Mouse (Mus musculus) monocyte, adult 2 months (primary cell): ENCODE data around the gene Tldc2.
A peak's percentile ranks its signal among the peaks of the same experiment; 100 is the strongest.

Source experiments
- DNase-seq, 2 experiments: peaks; one replicate each; pipeline ENCODE4 v3.0.0; 2022; ENCODE audit warnings: low spot score in 2 of 2, low read depth in 1 of 2

The Tldc2 gene

DNA sequence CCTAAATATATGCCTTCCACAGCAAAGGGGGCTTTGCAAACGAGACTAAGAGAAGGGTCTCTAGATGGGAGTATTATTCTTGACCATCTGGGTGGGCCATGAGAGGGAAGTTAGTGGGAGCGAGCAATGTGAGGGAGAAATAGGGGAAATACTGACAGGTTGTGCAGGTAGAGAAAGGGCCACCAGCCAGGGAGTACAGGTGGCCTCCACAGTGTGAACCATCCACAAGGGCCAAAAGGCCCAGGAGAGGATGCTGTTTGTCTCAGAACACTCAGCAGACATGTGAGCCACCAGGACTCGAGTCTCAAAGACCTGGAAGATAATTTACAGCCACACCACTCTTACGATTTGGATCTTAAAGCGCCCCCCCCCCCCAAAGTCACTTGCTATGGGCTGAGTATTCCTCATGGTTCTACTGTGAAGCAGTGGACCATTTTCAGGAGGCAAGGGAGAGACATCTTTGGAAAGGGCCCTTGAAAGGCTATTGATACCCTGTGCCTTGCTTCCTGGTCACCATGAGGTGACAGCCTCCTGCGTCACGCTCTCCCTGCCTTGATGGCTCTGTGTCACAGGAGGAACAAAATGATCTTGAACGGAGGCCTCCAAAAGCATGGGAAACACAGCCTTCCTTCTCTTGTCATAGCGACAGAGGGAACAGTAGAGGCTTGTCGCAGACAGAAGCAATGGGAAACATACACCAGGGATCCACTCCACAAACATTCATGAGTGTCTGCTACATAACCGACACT lies 26.1 kb upstream of the Tldc2 start:
- DNase-seq: no peak

DNA sequence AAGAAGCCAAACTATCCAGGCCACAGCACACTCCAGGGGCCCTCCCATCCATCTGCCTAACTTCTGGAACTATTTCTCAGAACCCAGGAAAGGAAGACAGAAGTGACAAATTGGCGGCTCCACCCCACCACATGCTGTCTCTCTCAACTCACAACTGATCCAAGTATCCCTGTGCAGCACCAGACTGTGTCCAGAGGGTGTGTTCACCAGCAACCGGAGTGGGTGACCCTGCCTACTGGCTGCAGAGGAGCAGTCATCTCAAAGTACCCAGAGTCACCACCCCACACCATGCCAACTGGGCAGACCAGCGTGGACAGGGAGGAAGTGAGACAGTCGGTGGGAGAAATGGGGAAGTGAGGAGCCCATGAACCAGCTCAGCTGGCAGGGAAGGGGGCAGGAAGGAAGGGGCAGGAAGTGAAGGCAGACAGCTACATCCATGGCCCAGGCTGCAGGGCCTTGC lies 23.6 kb upstream of the Tldc2 start:
- peak; percentile 73 to 79 for DNase-seq

DNA sequence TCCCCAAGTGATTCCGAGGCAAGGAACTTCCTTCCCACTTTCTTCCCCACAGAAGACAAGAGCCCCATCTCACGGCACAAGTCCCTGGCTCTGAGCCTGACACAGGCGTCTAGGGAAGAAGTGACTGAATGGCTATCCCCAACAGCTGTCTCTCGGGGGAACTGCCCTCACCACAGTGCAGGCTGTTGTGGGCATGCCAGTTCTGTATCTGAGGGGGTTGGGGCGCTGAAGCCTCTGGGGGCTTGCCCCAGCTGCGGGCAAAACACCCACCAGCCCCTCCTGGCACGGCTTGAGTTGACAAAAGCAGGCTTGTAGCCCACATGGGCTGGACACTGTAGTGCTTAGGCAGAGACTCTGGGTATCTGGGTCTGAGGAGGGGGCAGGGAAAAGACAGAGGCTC lies 22.7 kb upstream of the Tldc2 start:
- no peak for DNase-seq

DNA sequence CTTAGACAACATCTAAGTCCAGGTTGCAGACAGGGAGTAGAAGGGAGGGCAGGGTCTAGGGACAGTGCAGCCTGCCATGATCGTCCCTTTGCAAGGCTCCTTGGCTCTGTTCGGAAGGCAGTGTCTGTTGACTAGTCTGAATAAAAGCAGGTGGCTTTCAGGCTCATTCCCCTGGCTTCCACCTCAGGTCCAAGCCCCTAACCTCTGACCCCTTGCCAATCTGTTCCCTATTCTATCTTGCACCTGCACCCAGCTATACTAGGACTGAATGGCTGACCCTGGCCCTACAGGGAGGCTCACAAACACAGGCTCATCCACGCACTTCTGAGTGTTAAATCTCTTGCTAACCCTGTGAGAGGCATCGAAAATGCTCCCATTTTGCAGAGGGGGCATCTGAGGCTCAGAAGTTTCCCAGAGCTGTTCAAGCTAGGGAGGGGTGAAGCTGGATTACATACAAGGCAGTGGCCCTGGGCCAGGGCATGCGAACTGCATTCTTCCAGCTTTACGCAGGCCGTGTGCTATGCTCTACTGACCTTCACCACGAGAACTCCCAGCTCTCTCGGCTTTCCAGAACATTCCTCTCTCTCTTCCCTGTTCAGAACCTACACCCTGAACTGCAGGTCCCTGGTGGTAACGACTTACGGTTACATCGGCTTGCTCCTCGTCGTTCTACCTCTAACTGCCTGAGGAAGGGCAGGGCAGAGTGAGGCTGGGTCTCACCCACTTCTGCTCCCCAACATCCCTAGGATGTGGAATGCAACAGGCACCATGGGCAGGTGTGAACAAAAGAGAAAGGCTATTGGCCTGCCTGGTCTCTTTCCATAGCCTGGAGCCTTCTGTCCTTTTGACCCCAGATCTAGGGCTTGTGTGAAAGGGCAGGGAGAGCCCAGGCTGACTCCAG lies 21.6 kb upstream of the Tldc2 start:
- no peak for DNase-seq

DNA sequence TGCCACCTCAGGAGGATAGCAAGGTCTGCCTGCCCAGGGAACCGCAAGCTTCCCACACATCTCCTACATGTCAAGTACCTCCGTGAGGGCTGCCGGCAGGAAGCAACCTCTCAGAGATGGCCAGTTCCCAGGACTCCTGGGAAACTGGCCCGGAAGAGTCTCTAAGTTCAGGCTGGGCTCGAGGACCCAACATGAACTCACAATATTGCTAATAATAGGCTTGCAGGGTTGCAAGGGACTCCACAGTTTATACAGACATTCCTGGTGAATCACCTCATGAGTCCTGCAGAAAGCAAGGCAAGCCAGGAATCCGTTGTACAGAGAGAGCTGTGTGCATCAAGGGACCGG lies 21.0 kb upstream of the Tldc2 start:
- no peak for DNase-seq

DNA sequence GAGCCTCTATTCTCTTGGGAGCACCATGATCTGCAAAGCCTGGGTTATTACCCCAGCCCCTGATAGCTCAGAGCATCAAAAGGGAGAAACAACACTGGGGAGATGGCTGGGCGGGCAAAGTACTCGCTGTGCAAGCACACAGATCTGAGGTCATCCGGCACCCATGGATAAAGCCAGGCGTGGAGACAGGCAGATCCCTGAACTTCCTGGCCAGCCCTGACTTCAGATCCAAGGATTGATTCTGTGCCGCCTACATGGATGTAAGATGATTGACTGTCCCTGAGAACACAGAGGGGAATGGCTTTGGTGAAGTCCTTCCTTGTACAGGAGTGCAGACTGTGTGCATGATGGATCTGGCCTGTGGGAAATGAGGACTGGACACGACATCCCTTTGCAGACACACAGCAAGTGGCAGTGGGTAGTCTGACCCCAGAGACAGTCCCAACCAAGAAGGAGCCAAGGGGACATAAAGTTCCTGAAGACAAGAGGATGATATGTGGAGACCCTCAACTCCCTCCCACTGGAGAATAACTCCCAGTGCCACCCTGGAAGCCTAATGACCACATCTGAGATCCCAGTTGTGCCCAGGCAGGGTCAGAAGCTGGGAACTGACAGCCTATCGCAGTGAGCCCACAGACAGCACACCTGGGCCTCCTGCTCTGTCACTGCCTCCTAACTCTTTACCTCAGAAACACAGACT lies 20.0 kb upstream of the Tldc2 start:
- no peak for DNase-seq

DNA sequence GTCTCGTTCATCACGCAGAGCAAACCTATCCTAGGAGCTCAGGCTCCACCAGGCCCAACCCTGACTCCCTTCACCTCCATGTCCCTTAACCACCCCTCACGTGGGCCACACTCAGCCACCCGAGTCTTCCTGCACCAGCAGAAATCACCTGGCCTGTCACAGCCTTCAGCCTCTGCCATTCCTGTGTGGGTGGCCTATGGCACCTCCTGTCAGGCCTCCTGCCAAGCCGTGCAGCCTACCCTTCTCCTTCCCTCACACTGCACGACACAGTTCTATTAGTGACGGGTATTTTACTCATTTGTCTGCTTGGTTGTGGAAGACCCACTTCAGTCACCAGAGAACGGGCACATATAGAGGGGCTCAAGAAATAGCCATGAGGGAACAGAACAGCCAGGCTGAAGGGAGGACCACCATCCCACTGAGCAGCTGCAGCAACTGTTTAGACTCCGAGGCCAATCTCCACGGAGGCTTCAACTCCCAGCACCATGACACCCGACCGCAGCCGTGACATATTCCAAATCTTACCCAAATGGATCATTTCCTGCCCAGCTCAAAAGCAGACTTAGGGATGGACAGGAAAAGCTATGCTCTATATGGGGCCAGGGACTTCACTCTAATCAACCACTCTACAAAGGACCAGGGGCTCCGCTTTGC lies 18.0 kb upstream of the Tldc2 start:
- DNase-seq: no peak

DNA sequence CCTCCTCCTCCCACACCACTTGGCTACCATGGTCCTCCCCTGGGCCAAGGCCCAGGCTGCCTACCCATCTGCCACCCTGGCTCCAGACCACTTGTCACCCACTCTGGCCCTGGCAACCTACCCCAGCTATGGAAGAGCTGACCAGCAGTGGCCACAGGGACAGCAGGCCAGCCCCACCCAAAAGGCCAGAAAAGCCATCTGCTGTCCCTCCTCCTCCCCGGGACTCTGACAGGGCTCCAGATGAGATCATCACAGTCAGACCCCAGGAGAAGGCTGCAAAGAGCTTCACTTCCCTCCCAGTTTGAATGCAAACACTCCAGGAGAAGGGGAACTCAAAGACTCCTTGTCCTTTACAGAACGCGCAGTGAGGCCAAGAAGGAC lies 17.5 kb upstream of the Tldc2 start:
- DNase-seq: no peak

DNA sequence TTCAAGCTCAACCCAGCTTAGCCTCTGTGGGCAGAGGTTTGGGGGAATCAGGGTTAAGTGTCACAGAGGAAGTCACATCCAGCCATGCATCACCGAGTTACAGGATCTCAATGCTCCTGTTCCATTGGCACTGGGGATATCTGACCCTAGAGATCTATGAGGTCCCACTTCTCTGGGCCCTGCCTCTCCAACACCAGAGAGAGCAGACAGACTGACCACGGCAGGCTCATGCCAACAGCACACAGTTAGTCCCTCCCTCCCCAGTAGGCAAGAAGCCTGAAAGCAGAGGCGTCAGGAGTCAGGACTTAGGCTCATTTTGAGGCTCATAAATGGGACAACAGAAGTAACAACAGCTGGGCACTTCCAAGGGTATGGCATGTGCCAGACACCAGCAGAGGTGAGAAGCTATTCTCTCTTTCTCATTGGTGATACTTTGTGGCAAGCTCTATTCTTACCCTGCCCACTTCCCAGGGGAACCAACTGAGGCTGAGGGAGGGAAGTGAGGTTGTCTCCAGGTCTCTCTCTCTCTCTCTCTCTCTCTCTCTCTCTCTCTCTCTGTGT lies 17.0 kb upstream of the Tldc2 start:
- DNase-seq: no peak

DNA sequence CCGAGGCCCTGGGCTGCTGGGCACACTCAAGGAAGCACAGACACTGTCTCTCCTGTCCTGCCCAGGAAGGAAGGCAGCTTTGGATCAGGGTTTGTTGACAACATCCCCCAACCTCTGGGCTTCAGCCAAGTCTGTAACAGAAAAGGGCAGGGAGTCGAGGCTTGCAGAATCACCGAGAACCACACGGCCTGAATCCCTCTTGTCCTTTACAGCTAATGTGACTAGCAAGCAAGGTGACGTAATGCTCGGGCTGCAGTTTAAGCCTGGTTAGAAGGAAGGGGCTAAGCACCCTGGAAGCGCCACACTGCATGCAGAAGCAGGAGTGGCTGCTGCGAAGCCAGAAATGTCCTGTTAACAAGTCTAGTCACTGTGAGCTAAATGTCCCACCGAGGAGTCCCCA lies 16.5 kb upstream of the Tldc2 start:
- DNase-seq: no peak

DNA sequence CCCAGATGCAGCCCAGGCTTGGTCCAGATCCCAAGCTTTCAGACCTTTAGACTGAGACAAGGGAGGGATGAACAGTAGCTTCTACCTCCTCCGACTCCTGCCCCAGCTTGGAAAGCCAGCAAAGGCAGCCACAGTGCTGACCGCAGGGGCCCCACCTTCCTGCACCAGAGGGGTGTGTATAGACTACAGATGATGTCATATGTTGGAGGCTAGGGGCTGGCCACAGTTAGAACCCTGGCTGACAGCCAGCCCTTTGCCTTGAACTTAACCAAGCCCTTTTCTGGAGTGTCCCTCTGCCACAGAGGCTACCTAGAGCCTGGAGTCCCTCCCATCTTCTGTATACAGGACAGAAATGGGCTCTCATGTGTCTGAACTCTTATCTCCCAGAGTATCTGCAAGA lies 15.3 kb upstream of the Tldc2 start:
- DNase-seq: peak; percentile 34 to 48

DNA sequence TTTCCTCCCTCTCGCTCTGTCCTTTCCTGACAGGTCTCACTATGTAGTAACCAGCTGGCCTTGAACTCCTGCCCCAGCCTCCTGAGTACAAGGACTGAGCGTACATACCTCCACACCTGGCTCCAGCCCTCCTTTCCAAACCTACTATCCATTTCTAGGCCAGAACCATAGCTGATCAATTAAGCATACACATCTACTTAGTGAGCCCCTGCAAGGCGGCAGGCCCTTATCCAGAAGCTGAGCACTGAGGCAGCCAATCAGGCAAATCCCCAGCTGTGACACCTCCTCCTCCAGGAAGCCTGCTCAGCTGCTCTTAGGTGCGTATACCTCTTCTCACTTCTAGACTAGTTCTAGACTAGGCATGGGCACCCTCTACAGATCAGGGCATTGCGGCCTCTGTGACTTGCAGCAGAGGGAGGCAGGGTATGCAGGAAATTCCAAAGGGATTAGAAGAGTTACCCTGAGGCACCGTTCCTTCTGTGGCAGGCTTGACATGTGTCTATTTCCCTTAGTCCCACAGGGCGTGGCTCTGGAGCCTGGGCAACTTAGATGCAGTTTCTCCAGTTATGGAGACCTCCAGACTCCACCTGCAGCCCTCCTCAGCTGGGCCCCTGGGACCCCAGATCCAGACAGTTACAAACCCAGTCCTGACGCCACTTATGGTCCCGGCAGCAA lies 14.4 kb upstream of the Tldc2 start:
- DNase-seq: no peak

DNA sequence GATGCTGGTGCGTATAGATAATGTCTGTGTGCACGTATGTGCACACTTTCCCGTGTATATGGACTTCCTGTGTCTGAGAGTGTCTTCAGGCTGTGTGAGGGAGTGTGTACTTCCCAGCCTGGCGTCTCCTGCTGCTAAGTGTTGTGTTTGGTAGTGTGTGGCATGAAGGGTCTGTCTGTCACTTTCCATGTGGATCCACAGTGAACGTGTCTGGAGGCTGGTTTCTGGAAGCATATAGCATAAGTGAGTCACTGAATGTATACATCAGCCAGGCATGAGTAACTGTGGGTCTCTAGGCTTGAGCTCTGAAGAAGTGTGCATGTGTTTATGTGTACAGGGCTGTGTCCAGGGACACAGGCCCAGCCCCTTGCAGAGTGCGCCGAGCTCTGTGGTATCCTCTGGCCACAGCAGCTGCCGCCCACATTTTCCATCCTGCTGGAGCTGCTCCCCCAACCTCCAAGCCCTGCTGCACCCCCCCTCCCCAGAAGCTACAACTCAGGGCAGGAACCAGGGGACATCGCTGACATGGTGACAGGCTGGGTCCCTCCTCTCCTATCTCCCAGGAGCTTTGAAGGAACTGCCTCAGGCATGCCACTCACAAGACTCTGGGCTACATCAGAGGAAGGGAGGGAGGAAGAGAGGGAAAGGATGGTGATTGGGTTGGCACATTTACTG lies 13.3 kb upstream of the Tldc2 start:
- DNase-seq: no peak

DNA sequence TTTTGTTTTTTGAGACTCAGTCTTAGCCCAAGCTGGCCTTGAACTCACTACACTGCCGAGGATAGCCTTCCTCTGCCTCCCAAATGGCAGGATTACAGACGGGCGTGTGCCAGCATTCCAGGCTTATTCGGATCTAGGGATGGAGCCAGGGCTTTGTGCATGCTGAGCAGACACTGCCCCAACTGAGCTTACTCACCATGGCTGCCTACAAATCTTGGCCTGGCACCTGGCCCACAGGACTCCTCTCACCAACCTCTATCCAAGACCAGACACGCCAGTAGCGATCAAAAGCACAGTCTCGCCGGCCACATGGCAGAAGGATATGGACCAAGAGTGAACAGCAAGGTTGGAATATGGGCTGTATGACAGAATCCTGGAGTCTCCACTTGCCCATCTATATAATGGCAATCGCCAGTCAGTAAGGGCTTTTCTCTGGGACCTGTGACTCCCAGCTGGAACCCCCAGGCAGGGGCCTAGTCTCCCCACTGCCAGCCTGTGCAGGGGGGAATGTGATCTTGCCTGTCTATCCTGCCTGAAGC lies 12.6 kb upstream of the Tldc2 start:
- no peak for DNase-seq

DNA sequence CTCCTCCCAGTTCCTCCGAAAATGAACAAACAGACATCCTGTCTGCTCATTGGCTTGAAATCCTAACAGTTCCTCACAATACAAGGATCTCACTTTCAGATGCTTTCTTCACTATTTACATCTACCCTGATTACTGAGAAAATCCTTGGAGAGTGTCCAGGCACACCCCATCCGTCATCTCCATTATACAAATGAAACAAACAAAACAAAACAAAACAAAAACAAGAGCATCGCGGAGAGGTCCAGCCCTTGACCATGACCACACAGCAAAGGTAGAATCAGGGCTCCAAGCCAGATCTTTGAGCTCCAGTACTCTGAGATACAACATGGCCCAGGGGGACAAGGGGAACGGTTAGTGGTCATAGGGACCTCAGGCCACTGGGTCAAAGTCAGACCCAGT lies 12.1 kb upstream of the Tldc2 start:
- DNase-seq: no peak

DNA sequence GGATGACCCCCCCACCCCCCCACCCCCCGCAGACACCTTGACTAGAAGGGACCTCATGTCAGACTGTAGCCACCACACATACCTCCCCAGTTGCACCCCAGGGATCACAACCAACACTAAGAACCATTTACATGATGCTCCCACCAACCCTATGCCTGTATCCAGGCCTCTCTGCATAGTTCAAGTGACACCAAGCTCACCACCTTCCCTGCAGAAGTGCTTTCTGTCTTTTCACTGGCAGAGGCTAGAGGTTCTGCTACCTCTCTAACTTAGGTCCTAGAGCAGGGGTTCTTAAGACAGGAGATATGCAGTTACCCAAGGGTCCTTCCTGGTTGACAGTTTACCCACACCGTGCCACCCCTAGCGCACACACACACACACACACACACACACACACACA lies 11.6 kb upstream of the Tldc2 start:
- DNase-seq: no peak

DNA sequence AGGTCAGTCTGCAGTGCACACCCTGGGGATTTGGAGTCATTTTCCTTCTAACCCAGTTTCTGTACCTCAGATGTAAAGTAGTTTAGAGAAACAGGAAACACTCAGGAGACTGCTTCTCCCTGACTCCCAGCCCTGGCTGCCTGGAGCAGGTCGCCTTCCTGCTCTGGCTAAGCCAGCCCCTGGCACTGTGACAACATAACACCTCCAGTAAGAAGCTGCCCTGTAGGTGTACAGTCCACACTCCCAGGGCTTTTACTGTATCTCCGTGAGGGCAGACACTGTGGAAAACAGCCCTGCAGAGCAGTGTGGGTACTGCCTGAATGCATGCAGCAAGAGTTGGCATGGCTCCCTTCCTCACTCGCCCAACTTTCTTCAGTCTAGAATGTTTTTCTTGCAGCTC lies 11.2 kb upstream of the Tldc2 start:
- no peak for DNase-seq

DNA sequence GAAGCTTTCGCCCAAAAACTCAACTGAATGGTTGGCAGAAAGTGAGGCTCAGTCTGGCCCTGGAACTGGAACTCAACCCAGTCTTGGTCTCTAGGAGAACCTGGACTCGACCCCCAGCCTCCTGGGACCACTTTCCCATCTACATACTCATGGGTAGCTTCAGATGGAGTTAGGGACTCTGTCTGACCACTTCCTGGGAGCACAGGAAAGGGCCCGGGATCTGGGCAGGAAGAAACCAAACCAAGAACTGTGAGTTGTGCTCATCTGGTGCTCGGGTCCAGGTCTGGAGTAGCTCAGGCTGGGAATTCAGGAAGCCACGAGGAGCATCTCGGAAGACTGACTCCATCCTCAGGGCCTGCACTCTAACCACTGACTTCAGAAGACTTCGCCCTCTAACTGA lies 10.3 kb upstream of the Tldc2 start:
- DNase-seq: no peak

DNA sequence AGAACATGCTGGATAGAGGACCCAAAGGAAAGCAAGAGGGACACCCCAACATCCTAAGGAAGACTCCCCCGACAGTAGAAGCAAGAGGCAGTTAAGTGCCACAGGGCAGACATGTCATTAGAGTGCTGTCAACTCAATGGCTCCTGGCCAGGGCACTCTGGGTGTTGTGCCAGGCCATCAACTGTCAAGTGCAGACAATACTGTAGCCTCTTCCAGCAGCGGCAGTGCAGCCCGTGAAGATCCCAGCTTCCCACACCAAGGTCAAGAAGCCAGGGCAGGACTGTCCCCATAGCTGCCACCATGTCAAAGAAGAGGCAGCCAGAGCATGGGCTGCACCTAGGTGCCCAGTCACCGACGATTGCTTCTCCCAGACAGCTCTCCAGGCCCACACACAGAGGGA lies 9.7 kb upstream of the Tldc2 start:
- no peak for DNase-seq

DNA sequence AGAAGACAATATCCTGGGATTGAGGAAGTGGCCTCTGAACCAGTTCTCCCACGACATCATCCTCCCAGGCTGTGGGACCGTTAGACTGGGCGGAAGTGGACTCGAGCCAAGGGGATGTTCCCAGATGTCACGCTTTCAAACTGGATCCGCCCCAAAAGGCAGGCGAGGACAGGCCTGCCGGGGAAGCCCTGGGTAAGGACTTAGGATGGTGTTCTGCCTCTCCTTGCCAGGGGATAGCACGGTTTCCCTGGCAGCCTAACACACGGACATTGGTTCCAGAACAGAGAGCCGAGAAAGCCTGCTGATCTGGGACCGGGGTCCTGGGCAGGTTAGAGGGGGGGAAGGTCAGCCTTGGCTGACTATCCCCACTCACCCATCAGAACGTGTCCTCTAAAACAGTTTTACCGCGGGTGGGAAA lies 9.2 kb upstream of the Tldc2 start:
- peak; percentile 70 to 77 for DNase-seq
